Mouse (Mus musculus): ENCODE data around the gene Rab44. TPM values are rescaled to one million over a fixed set of nuclear protein-coding genes. Genes with fewer than 3 reads are reported as not detected.

The Rab44 gene
- polyA plus RNA-seq, 1 experiment = 0.06 TPM

- Histone ChIP-seq H3K79me2 (ENCODE audit: control insufficient read depth, insufficient read depth) (no peaks in the 10 kb centered on the region), H3K4me3 (ENCODE audit: insufficient read depth, poor library complexity, severe bottlenecking) (no peak overlapping the region), H3K27me3 (ENCODE audit: control insufficient read depth, insufficient read depth, insufficient read length) (no peaks in the 10 kb centered on the region), H3K79me3 (ENCODE audit: low read depth) (no peaks in the 10 kb centered on the region), H3K36me3 (ENCODE audit: control insufficient read depth, insufficient read depth) (no peaks in the 10 kb centered on the region), H3ac (ENCODE audit: control insufficient read depth, insufficient read length, low read depth) (no peak overlapping the region)
- TF ChIP-seq MYOG (IDR thresholded peaks at IDR 0.05; ENCODE audit: control insufficient read depth, extremely low read depth, insufficient read length) = no peak
- no peak for TF ChIP-seq CTCF (IDR thresholded peaks at IDR 0.05; ENCODE audit: control insufficient read depth, insufficient read depth, insufficient read length)
- no peak for TF ChIP-seq USF1 (IDR thresholded peaks at IDR 0.05; ENCODE audit: low read depth)
- TF ChIP-seq FOSL1 (IDR thresholded peaks at IDR 0.05; ENCODE audit: insufficient read depth, low read length, poor library complexity, severe bottlenecking) = no peak
- no peak for TF ChIP-seq MYOD1 (IDR thresholded peaks at IDR 0.05; ENCODE audit: control insufficient read depth, insufficient read length, low read depth)
- no peak for TF ChIP-seq MAX (IDR thresholded peaks at IDR 0.05)
- TF ChIP-seq CEBPB (IDR thresholded peaks at IDR 0.05; ENCODE audit: low read depth) = no peak
These were observed 66.6 kb downstream of the Rab44 start for GRCm38 (mm10) chr17:29180406-29181127.

DNA sequence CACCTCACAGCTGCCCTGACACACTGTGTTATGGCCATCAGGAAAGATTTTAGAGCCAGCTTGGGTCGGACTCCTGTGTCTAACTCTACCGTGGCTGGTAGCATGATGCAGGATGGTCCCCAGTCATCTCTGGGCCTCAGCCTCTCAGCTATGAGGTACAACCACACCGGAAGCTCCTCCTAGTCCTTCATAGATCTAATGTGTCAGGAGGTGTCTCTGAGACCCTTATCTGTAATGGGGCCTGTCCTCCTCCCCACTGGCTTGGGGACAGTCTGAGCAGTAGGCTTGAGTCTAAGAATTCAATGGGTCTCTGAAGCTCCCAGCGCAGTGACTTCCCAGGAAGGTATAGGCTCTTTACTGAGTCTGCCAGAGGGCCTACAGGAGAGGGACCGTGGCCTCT is 67.8 kb downstream of the Rab44 start:
- Histone ChIP-seq H3K79me3 (ENCODE audit: low read depth) (no peaks in the 10 kb centered on the region), H3K36me3 (ENCODE audit: control insufficient read depth, insufficient read depth) (no peaks in the 10 kb centered on the region), H3ac (ENCODE audit: control insufficient read depth, insufficient read length, low read depth) (no peak overlapping the region), H3K27me3 (ENCODE audit: control insufficient read depth, insufficient read depth, insufficient read length) (no peaks in the 10 kb centered on the region), H3K79me2 (ENCODE audit: control insufficient read depth, insufficient read depth) (no peaks in the 10 kb centered on the region), H3K4me3 (ENCODE audit: insufficient read depth, poor library complexity, severe bottlenecking) (no peak overlapping the region)
- TF ChIP-seq MYOD1 (IDR thresholded peaks at IDR 0.05; ENCODE audit: control insufficient read depth, insufficient read length, low read depth) (no peak), USF1 (IDR thresholded peaks at IDR 0.05; ENCODE audit: low read depth) (no peak), CTCF (IDR thresholded peaks at IDR 0.05; ENCODE audit: control insufficient read depth, insufficient read depth, insufficient read length) (no peak), FOSL1 (IDR thresholded peaks at IDR 0.05; ENCODE audit: insufficient read depth, low read length, poor library complexity, severe bottlenecking) (no peak), MAX (IDR thresholded peaks at IDR 0.05) (no peak), CEBPB (IDR thresholded peaks at IDR 0.05; ENCODE audit: low read depth) (no peak), MYOG (IDR thresholded peaks at IDR 0.05; ENCODE audit: control insufficient read depth, extremely low read depth, insufficient read length) (no peak)

GRCm38 (mm10) chr17:29183162-29183561 is 69.2 kb downstream of the Rab44 start:
- TF ChIP-seq MYOG (IDR thresholded peaks at IDR 0.05; ENCODE audit: control insufficient read depth, extremely low read depth, insufficient read length) (no peak), FOSL1 (IDR thresholded peaks at IDR 0.05; ENCODE audit: insufficient read depth, low read length, poor library complexity, severe bottlenecking) (no peak), CTCF (IDR thresholded peaks at IDR 0.05; ENCODE audit: control insufficient read depth, insufficient read depth, insufficient read length) (no peak), MYOD1 (IDR thresholded peaks at IDR 0.05; ENCODE audit: control insufficient read depth, insufficient read length, low read depth) (no peak), USF1 (IDR thresholded peaks at IDR 0.05; ENCODE audit: low read depth) (no peak), CEBPB (IDR thresholded peaks at IDR 0.05; ENCODE audit: low read depth) (no peak), MAX (IDR thresholded peaks at IDR 0.05) (no peak)
- no peaks in the 10 kb centered on the region for H3K27me3 ChIP-seq (ENCODE audit: control insufficient read depth, insufficient read depth, insufficient read length)
- H3ac ChIP-seq (ENCODE audit: control insufficient read depth, insufficient read length, low read depth) = no peak overlapping the region
- H3K4me3 ChIP-seq (ENCODE audit: insufficient read depth, poor library complexity, severe bottlenecking) = no peak overlapping the region
- no peaks in the 10 kb centered on the region for H3K36me3 ChIP-seq (ENCODE audit: control insufficient read depth, insufficient read depth)
- H3K79me2 ChIP-seq (ENCODE audit: control insufficient read depth, insufficient read depth) = no peaks in the 10 kb centered on the region
- no peaks in the 10 kb centered on the region for H3K79me3 ChIP-seq (ENCODE audit: low read depth)

DNA sequence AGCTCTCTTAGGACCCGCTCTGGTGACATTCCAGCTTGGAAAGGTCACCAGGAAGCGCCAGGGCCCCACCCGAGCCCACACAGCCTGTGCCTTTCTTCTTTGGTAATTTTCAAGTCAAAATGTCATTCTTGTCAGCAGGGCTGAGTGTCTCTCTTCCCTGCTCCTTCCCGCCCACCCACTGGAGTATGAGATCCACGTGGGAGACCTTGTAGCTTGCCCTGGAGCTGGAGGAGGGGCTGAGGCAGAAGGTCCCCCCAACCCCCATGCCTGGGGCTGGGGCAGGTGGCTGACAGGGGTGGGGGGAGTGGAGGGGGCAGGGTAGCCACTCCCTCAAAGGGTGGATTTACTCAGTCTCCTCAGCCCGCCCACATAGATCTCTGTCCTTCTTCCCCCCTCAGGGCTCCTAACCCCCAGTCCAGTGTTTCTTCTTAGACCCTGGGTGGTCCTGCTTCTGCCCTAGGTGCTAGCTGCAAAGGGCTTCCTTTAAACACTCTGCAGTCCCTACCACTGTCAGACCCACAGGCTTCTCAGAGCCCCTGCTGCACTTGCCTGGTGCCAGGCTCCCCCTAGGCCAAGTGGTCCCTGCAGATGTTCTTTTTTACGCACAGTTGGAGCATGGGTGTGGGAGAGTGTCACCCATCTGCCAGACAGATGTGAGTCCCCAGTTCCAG is 71.6 kb downstream of the Rab44 start:
- H3K27me3 ChIP-seq (ENCODE audit: control insufficient read depth, insufficient read depth, insufficient read length) = peaks cover 4% of the 10 kb centered on the region
- H3K79me3 ChIP-seq (ENCODE audit: low read depth) = no peaks in the 10 kb centered on the region
- H3K79me2 ChIP-seq (ENCODE audit: control insufficient read depth, insufficient read depth) = no peaks in the 10 kb centered on the region
- TF ChIP-seq MYOG (IDR thresholded peaks at IDR 0.05; ENCODE audit: control insufficient read depth, extremely low read depth, insufficient read length) = no peak
- no peak overlapping the region for H3ac ChIP-seq (ENCODE audit: control insufficient read depth, insufficient read length, low read depth)
- no peaks in the 10 kb centered on the region for H3K36me3 ChIP-seq (ENCODE audit: control insufficient read depth, insufficient read depth)
- H3K4me3 ChIP-seq (ENCODE audit: insufficient read depth, poor library complexity, severe bottlenecking) = no peak overlapping the region

- no peak for TF ChIP-seq FOSL1 (IDR thresholded peaks at IDR 0.05; ENCODE audit: insufficient read depth, low read length, poor library complexity, severe bottlenecking)
- no peak for TF ChIP-seq MYOD1 (IDR thresholded peaks at IDR 0.05; ENCODE audit: control insufficient read depth, insufficient read length, low read depth)
- no peak for TF ChIP-seq CTCF (IDR thresholded peaks at IDR 0.05; ENCODE audit: control insufficient read depth, insufficient read depth, insufficient read length)
- no peak for TF ChIP-seq MAX (IDR thresholded peaks at IDR 0.05)
- TF ChIP-seq USF1 (IDR thresholded peaks at IDR 0.05; ENCODE audit: low read depth) = no peak
- TF ChIP-seq CEBPB (IDR thresholded peaks at IDR 0.05; ENCODE audit: low read depth) = no peak
- TF ChIP-seq MYOG (IDR thresholded peaks at IDR 0.05; ENCODE audit: control insufficient read depth, extremely low read depth, insufficient read length) = no peak
- Histone ChIP-seq H3K27me3 (ENCODE audit: control insufficient read depth, insufficient read depth, insufficient read length) (peaks cover 7% of the 10 kb centered on the region), H3K79me3 (ENCODE audit: low read depth) (no peaks in the 10 kb centered on the region), H3K36me3 (ENCODE audit: control insufficient read depth, insufficient read depth) (no peaks in the 10 kb centered on the region), H3K79me2 (ENCODE audit: control insufficient read depth, insufficient read depth) (no peaks in the 10 kb centered on the region), H3K4me3 (ENCODE audit: insufficient read depth, poor library complexity, severe bottlenecking) (no peak overlapping the region), H3ac (ENCODE audit: control insufficient read depth, insufficient read length, low read depth) (no peak overlapping the region)
These were observed 73.3 kb downstream of the Rab44 start for GRCm38 (mm10) chr17:29186989-29187859.

Measured in C2C12 (cell line).